Mouse (Mus musculus) spleen, adult 18-20 months (tissue): ENCODE measurements at regions not wholly inside any gene's neighbourhood (a gene's known extent, or its start where the extent isn't known, plus 50 kb on each side); places are given as distances from the start of the nearest gene placed in this dataset.

Experiments
- DNase-seq, 2 experiments: peaks; one replicate each; pipeline ENCODE4 v3.0.0; 2022; ENCODE audit warnings: mixed read lengths in 2 of 2

DNA sequence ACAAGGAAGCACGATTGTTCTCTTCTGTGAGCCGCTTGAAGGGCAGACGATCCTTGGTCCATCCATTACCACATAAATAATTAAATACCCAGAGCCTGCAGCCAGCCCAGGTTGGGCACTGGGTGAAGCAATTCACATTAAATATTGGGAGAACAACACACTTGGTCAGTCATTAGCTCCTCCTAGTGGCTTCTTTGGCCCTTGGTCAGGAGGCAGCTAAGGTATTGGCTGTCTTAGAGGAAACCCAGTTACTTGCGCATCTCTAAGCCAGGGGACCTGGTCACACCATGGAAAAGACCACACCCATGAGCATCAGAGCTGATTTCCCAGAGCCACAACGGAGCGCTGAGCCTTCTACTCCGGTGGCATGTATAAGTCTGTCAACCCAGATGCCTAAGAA is 433.2 kb downstream of the Epha4 start:
- DNase-seq = no peak

DNA sequence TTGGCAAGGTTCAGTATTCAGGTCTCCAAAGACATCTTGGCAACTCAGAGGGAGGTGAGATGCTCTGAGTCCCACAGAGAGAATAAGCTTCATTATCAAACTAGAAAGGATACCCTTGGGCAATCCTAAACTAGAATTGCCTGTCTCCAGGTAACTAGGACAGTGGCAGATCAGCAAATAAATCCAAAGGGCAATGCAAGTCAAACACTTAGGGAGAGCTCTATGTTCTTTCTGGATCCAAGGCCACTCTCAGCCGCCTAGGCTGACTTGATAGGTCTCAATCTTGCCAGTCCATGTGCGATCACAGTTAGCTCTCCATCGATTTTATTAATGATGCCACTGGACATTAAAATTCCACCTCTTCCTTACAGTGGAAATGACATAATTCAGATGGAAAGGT is 432.5 kb downstream of the Epha4 start:
- DNase-seq = no peak

DNA sequence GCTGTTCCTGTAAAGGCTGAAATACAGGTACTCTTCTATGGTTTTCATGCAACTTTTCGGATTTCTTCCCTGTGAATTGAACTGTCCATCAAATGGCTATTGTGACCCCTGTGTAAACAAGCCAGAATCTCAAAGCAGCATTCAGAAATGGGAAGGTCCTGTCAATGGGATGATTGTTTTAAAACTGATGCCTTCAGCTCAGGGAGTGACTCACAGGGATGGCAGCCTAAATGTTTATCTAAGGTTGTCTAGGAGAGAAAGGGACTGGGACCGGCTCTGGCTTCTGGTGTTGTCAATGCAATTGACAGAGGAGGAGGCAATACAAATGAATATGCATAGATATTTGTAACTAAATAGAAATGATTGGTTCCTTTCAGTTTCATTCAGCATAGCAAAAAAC is 421.3 kb downstream of the Epha4 start:
- DNase-seq = no peak

DNA sequence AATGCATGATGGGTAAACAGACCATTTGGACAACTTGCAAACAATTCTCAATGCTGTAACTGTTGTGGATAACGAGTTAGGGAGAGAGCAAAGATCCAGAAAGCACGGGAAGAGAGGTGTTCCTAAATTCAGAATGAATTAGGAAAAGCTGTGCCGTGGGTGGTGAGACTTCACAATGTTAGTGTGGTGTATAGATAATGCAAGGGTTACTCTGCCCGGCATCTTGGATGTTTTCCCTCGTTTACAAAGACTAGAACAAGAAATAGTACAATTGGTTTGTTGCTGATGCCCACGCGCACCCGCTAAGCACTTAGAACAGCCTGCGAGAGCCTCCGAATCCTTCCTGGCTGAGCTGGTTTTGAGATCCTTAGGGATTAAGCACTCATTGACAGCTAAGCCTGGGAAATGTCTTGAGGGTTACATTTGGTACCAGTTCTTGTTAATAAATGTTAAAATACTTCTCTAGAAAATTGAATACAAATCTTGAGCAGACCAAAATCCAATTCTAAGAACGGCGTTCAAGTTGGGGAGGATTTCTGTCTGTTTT is 413.1 kb downstream of the Epha4 start:
- DNase-seq = no peak

DNA sequence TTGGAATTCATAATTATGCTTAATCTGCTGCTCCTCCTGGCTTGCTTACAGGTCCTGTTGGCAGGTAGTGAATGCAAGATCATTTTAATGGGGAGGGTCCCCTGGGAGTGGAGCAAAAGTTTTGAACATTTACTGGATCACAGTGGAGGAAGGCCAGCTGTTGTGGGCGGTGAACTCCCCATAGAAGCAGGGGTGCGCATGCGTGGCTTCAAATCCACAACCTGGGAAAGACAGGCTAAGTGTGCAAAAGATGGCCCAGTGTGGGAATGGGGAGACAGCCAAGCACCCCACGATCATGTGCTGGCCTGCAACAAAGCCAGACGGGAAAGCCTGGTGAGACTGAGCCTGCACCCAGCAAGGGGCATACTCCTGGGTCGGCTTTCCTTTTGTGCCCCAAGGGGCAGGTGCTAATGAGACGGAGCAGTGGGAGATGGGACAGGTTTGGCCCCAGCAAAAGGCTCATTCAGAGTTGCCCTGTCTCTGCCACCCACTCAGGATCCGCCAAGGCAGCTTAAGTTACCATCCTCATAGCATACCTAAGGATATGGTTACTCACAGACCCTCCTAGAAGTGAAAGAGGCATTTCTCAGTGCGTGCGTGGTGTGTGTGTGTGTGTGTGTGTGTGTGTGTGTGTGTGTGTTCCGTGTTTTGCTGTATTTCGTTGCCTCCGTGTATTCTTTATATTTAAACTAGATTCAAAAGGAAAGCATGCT is 412.3 kb downstream of the Epha4 start:
- no peak for DNase-seq

DNA sequence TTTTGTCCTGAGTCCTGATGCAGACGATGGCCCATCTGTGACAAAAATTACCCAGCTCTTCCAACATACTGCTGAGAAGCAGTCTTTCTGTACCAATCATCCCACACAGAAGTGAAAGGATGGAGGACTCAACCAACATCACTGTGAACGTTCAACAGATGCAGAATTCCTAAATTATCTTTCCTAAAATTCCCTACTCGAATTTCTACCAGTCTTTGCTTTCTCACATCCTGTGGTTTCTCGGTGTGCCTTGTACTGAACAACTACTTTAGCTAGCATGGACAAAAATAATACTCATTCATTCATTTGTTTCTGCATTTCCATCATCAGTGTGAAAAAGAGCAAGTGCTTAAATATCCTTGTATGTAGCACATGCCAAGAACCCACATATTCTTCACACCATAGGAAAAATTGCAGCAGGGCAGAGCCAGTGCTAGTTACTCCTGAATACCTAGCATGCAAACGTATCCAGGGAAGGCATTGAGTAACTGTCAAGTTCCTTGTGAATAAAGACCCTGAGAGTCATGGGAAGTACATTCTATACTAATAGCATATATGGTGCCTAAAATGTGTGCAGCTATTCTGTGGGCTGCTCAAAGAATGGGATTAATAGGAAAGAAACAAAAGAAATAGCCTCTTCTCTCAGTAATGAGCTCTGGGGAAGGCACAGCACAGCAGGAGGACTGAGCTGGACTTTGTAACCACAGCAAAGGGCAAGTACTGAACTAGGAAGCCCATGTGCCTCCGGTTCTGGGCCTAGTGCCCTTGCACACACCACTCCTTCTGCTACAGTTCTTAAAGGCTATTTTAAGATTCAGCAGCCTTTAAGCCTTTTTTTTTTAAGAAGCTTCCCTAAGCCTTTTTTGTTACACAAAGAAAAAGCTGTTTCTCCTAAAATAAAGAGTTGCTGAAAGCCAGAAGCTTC is 404.8 kb downstream of the Epha4 start:
- DNase-seq = no peak

DNA sequence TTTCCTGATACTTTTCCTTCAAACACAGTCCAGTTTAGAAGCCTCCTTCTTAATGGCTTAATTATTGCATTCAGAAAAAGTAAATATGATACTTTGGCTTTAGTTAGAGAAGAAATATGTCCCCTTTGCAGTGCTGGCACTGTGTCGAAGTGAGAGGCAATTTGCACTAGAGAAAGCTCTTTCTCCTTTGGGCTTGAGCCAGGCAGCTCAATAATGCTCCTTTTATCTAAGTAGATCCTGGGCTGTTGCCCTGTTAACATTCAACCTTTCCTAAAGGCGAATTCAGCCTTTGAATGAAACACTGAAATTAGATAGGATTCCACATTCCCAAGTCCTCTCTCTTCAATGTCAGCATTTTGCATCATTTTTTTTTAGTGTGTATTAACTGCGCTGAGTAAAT is 386.5 kb downstream of the Epha4 start:
- no peak for DNase-seq

DNA sequence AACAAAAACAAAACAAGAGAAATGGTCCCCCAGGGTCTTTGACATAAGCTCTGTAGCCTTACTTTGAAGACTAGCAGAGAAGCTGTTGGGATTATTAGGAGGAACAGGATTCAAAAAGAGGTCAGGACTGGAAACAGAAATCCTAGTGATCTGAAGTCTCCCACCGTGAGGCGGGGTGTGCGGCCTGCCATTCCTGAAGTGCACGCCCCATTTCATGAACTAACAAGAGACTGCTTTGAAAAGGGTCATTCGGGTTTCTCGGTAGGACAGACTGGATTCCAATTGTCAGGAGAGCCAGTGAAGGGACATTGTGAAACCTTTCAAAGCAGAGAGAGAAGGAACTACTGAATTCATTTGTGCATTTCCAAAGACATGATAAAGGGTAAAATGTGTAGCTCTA is 377.2 kb downstream of the Epha4 start:
- DNase-seq = no peak

DNA sequence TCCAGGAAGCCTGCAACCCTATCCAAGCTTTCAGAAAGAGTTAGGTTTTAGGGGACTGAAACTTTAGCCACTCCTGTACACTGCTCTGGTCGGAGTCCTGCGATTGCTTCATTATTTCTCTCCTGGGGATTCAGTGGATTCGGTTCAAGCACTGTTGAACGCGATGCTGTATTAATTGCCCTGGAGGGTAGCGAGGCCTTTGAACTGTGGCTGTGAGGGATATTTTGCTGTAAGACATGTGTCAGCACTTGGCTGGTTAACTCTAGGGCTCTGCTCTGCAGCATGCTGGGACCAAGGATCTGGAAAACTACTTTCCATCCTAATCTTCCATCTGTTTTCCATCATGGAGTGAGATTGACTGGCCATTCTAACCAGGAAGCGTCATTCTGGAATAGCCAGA is 374.0 kb downstream of the Epha4 start:
- no peak for DNase-seq

DNA sequence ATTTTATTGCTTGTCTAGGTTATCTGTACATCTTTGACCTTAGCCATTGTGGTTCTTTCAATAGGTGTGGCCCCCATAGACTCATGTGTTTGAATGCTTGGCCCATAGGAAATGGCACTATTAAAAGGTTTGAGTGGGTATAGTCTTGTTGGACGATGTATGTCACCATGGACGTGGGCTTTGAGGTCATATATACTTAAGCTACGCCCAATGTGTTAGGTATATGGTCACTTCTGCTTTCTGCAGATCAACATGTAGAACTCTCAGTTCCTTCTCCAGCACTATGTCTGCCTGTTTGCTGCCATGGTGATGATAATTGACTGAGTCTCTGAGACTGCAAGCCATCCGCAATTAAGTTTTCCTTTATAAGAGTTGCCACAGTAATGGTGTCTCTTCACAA is 366.8 kb downstream of the Epha4 start:
- DNase-seq = no peak

DNA sequence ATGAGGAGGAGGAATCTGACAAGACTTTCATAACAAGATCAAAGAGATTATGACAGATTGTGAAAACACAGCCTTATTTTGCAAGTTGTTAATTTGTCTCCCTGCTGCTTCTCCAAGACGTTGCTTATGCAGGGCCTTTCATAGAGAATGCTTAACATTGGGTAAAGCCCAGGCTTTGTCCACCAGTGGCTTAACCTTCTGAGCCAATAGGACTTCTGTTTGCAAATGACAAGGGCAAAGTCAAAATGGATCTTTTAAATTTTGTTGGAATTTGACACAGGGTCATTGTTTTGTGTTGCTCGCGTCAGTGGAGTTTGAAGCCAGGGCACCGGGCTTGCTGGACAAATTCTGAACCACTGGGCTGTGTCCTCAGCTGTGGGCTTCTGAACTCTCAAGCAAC is 346.6 kb downstream of the Epha4 start:
- no peak for DNase-seq

DNA sequence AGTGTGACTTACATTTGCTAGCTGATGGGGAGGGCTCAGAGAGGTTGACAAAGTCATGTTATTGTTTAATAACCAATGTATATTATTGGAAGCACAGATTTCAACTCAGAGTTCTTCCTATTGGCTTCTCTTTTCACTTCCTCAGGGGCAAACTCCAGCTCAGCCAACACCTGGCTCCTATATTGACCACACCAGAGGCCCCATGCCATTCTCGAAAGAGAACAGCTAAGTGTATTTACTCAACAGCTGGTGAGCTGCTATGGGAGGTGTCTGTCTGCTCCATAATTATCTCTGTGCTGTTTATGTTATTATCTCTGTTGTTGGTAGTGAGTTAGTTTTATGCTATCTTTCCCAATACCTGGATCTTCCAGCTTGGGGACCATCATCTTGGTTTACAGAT is 342.4 kb downstream of the Epha4 start:
- no peak for DNase-seq

DNA sequence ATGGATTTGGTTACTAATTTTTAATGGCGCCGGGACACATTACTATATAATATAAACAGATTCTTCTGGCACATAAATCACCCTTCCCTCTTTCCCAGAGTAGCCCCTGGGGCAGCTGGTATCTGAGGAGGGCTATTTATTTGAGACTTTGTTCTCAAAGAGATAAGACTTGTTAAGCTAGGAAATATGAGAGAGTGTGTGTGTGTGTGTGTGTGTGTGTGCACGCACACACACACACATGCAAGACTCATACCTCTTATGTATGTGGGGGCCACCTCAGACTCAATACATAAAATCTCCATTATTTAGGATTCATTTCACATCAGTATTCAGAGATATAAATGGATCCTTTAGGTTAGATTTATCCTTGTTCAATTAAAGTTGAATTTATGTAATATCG is 340.1 kb downstream of the Epha4 start:
- DNase-seq = no peak

DNA sequence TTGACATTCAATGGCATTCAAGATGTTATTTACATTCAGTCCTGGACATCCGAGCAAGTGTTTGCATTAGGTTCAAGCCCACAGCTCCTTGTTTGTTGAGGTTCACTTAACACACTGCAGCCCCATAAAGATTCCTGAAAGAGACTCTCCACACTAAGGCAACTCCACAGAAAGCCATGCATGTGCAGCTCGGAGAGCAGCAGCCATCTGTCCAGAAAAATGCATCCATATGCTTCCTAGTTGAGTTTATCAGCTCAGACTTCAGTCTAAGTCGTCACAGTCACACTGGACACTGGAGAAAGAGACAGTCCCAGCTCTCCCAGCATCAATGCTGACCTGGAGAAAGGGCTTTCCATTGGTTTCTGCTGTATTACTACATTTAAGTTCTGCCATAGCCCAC is 339.7 kb downstream of the Epha4 start:
- DNase-seq = no peak

DNA sequence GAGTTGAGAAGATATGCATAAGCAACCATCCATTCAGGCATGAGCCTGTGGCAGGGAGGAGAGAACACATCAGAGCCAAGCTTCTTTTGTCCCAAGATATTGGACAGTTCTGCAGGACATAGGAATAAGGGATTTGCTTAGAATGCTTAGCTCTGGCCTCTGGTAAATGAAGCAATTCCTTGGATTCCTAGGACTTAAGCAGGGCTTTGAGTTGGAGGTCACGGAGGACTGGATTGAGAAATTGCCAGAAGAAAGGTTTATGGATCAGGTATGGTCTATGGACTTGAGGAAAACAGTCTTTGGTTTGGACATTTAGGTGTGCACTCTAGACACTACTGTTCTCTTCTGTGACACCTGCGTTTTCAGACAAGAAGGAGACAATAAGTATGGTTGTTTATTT is 338.4 kb downstream of the Epha4 start:
- DNase-seq = no peak

DNA sequence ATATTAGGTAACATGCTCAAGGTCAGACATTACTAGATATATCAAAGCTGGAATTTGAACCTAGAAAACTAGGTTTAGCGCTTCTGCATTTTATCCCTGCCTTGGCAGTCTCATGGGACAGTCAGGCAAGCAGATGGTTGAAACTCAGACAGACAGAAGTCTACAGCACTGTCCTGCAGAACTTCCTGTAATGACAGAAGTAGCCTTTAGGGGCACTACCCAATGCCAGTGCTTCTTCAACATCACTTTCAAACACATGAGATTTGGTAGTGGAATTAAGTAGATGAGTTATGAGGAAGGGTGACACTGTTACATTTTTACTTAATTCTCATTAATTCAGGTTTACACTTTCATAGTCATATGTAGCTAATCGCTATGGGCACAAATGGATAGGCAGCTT is 330.9 kb downstream of the Epha4 start:
- DNase-seq = no peak

DNA sequence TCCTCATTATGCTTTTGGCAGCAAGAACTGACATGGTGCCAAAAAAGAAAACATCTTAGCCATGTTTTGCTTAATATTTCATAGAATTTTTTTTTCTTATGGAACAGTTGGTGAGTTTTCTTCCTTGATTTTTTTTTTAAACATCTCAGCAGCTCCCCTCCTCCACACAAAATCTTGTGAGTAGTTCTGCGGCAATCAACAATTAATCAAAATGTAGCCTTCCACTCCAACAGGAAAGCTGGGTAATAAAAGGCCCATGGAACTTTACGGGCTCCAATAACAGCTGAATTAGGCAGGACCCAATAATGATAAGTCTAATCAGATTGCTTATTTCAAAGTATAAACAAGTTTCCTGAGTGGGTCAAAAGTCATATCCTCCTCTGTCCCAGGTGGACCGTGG is 324.7 kb downstream of the Epha4 start:
- no peak for DNase-seq

DNA sequence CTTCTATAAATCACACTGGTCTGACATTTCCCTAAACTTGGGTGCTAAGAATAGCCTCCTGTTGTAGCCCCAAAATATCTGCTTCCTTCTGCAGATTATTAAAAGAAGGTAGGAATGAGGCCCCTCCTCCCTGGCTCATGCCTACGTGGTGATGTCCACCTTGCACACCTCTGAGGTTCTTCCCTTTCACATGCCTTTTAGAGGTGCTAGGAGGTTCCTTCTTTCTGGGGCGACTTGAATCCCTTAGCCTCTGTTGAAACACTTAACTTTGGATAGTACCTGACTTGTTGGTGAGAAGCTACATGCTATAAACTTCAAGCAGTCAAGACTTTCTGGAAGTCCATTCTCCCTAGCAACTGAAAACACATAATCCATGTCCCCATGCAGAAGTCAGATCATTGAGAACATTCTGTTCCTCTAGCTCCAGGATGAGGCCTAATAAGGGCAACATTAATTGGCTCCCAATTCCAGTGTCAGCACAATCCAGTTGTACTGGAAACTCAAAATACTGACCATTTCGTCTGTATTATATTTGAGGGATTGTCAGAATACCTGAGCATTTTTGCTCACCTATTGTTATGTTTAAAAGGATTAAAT is 313.5 kb downstream of the Epha4 start:
- no peak for DNase-seq

DNA sequence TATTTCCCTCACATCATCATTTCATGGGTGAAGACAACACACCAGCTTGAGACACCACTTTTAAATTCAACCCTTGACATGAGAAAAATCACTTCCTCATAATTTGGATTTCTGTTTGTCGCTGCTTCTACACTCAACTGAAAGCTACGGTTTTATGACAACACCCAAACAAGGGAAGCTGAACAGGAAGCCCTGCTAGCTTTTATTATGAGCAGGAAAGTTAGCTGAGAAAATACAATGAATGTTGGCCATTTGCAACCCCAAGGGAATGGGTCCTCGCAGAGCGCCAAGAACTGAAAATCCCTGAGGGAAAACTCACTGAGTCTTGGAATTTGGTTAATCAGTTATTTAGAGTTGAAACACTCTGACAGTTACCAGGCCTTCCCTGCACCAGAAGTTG is 311.9 kb downstream of the Epha4 start:
- no peak for DNase-seq

DNA sequence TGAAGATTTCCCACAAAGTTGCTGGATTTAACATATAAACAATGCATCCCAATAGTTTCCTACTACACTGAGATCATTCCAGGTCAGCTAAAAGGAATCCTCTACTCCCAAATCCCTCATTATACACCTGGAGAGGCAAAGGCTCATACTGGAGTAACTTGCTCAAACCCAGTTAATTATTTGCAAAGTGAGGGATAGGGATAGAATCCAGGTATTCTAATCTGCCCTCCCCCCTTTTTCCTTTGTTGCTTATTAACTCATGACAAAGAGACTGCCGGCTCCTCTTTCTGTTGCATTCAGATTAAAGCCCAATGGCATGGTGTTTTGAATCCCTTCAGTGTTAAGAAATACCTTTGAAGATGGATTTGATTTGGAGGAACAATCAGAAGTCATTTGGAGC is 308.4 kb downstream of the Epha4 start:
- DNase-seq = no peak

DNA sequence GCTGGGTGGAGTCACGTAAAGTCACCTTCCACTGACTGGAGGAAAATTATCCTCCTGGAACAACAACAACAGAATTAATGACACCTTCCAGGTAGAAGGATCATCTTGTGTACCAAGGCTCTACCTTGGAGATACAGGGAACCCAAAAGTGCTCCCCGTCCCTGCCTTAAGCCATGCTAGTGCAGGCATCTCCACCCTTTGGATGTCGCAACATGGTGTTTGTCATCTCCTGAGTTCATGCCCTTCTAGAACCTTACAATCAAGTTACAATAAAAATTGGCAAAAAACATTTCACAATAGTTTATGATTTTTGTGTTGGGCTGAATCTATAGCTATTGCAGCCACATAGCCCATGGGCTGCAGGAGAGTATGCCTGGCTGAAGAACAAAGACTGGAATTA is 305.5 kb downstream of the Epha4 start:
- DNase-seq = no peak

DNA sequence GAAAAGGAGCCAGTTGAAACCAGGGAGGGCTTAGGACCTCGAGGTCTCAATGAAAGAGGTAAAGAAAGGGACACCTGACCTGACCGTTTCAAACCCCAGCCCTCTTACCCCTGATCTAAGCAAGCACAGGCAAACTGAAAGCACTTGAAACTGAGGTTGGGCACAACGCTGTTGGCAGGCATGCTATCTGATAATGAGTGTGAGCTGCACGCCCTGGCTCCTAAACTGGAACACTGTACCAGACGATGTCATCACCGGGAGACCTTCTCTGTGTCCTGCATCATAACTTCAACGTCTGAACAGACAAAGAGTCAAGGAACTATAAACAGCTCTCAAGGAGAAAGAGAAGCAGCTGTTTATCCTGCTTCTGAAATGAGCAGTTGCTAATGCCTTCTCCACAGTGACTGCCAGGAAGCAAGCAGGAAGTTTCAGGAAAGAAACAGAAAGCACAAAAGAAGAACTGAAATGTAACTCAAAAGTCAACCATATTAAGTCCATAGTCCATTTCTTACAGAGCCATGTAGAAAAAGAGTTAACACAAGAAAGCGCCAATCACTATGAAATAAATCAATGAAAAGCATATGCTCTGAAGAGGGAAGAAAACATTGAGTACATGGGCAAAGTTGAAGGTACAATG is 301.3 kb downstream of the Epha4 start:
- DNase-seq = no peak
